Mouse (Mus musculus): Measurements from ENCODE around the gene Ccdc92b. TPM values are rescaled to one million over a fixed set of nuclear protein-coding genes. Genes with fewer than 3 reads are reported as not detected.

The Ccdc92b gene
- polyA plus RNA-seq (2014; fragmentation: Illumina TruSeq; extraction: RNeasy Lipid Tissue Mini Kit (QIAGEN cat#74804); ENCODE audit: low replicate concordance) = 0.11 TPM

GRCm38 (mm10) chr11:74619201-74619955 lies at the start of gene Ccdc92b:
TSS of gene Ccdc92b (plus strand) at chr11:74619605.

GRCm38 (mm10) chr11:74610545-74611176 lies 8.7 kb upstream of the Ccdc92b start, which contains the start of gene Rap1gap2:
TSS of gene Rap1gap2 (minus strand) at chr11:74610915.

GRCm38 (mm10) chr11:74649095-74649646 lies 29.8 kb downstream of the Ccdc92b start, which contains the start of gene Cluh:
TSS of gene Cluh (plus strand) at chr11:74649495.

Other genes starting within 250 kb of the Ccdc92b start
- 3.3 TPM for gene Rap1gap2, start 8.7 kb upstream of the Ccdc92b start, polyA plus RNA-seq (2014; fragmentation: Illumina TruSeq; extraction: RNeasy Lipid Tissue Mini Kit (QIAGEN cat#74804); ENCODE audit: low replicate concordance)
- 2.7 TPM for gene Cluh, start 29.9 kb downstream of the Ccdc92b start, polyA plus RNA-seq (2014; fragmentation: Illumina TruSeq; extraction: RNeasy Lipid Tissue Mini Kit (QIAGEN cat#74804); ENCODE audit: low replicate concordance)
- gene Pafah1b1, start 105.1 kb downstream of the Ccdc92b start, polyA plus RNA-seq (2014; fragmentation: Illumina TruSeq; extraction: RNeasy Lipid Tissue Mini Kit (QIAGEN cat#74804); ENCODE audit: low replicate concordance) = 849 TPM
- 16.0 TPM for gene Mettl16, start 151.2 kb downstream of the Ccdc92b start, polyA plus RNA-seq (2014; fragmentation: Illumina TruSeq; extraction: RNeasy Lipid Tissue Mini Kit (QIAGEN cat#74804); ENCODE audit: low replicate concordance)
- 2.0 TPM for gene Mnt, start 211.3 kb downstream of the Ccdc92b start, polyA plus RNA-seq (2014; fragmentation: Illumina TruSeq; extraction: RNeasy Lipid Tissue Mini Kit (QIAGEN cat#74804); ENCODE audit: low replicate concordance)